Mouse (Mus musculus) monocyte, adult 2 months (primary cell): ENCODE results near the gene Cdk5rap2.

ENCODE experiments used
- DNase-seq, 2 experiments: peaks; one replicate each; pipeline ENCODE4 v3.0.0; 2022; ENCODE audit warnings: low spot score in 2 of 2, low read depth in 1 of 2

Cdk5rap2 gene

GRCm38 (mm10) chr4:70262850-70263249, 147.4 kb downstream of the Cdk5rap2 start:
- DNase-seq, result no peak

- DNase-seq, result no peak
These were observed 148.9 kb downstream of the Cdk5rap2 start for GRCm38 (mm10) chr4:70261315-70261714.

- DNase-seq, result no peak
These were observed 149.8 kb downstream of the Cdk5rap2 start for GRCm38 (mm10) chr4:70260419-70260807.

- no peak for DNase-seq
These were observed 150.4 kb downstream of the Cdk5rap2 start for GRCm38 (mm10) chr4:70259726-70260418.

- no peak for DNase-seq
These were observed 151.4 kb downstream of the Cdk5rap2 start for GRCm38 (mm10) chr4:70258826-70259225.

GRCm38 (mm10) chr4:70258205-70258604, 152.0 kb downstream of the Cdk5rap2 start:
- DNase-seq, result no peak

GRCm38 (mm10) chr4:70251782-70252181, 158.5 kb downstream of the Cdk5rap2 start:
- DNase-seq, result no peak

GRCm38 (mm10) chr4:70245706-70246105, 164.5 kb downstream of the Cdk5rap2 start:
- no peak for DNase-seq

GRCm38 (mm10) chr4:70243561-70244120, 166.6 kb downstream of the Cdk5rap2 start:
- no peak for DNase-seq

GRCm38 (mm10) chr4:70239731-70240130, 170.5 kb downstream of the Cdk5rap2 start:
- no peak for DNase-seq

- no peak for DNase-seq
These were observed 171.4 kb downstream of the Cdk5rap2 start for GRCm38 (mm10) chr4:70238862-70239261.

GRCm38 (mm10) chr4:70232383-70232782, 177.9 kb downstream of the Cdk5rap2 start:
- DNase-seq, result no peak

GRCm38 (mm10) chr4:70229874-70230273, 180.4 kb downstream of the Cdk5rap2 start:
- no peak for DNase-seq

- DNase-seq, result no peak
These were observed 181.9 kb downstream of the Cdk5rap2 start for GRCm38 (mm10) chr4:70228350-70228749.

- DNase-seq, result no peak
These were observed 182.6 kb downstream of the Cdk5rap2 start for GRCm38 (mm10) chr4:70227667-70228066.

- no peak for DNase-seq
These were observed 185.7 kb downstream of the Cdk5rap2 start for GRCm38 (mm10) chr4:70224503-70224902.

GRCm38 (mm10) chr4:70221878-70222277, 188.4 kb downstream of the Cdk5rap2 start:
- no peak for DNase-seq

- no peak for DNase-seq
These were observed 188.9 kb downstream of the Cdk5rap2 start for GRCm38 (mm10) chr4:70221370-70221769.

- DNase-seq, result no peak
These were observed 189.7 kb downstream of the Cdk5rap2 start for GRCm38 (mm10) chr4:70220277-70221180.

GRCm38 (mm10) chr4:70219776-70220175, 190.5 kb downstream of the Cdk5rap2 start:
- no peak for DNase-seq

GRCm38 (mm10) chr4:70185971-70186370, 224.3 kb downstream of the Cdk5rap2 start:
- DNase-seq, result no peak
